Mouse (Mus musculus): ENCODE measurements around the gene Spryd7.
A peak's percentile ranks its signal among the peaks of the same experiment; 100 is the strongest.
"Not testable (repeated sequence)": the region's sequence is repeated elsewhere in the genome, so short reads cannot be mapped to it uniquely, and the experiment has no call there.

Spryd7 gene

DNA sequence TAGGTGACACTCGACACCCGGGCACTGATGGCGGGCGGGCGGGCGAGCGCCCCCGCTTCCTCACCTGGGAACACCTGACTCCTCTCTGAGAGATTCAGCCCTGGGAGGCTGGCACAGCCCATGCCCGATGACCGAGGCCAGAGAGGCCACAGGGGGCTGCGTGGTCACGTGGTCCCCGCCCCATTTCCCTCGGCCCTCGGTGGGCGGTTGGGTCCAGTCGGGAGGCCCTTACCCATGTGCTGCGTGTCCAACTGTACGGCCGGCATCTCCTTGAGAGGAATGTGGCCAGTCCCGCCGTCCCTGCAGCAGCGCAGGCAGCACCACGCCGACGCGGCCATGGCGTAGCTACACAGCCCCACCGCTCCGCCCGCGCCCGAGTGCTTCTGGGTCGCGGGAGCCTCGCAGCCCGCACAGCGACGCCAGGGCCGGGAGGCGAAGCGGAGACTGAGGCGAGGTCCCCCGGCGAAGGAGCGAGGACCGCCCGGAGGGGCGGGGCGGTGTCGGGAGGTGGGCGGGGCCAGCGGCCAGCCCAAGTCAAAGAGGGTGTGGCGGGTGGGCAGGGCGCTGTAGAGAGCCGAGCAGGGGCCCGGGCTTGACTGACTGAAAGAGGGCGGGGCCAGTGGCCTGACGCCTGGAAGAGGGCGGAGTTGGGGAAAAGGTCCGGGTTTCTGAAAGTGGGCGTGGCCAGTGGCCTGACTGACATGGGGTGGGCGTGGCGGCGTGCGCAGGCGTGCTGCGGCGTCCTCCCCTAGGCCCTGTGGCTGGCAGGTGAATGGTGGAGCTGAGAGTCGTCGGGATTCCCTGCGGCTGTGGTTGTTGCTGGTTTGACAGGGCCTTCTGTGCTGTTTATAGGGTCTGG is at the start of gene Spryd7:
TSS of gene Spryd7 (minus strand) at position 598 of the 859 bp plus-strand sequence.
- DNase-seq (ENCODE audit: low spot score in 2 of 2), result peak; percentile 95 to 98

DNA sequence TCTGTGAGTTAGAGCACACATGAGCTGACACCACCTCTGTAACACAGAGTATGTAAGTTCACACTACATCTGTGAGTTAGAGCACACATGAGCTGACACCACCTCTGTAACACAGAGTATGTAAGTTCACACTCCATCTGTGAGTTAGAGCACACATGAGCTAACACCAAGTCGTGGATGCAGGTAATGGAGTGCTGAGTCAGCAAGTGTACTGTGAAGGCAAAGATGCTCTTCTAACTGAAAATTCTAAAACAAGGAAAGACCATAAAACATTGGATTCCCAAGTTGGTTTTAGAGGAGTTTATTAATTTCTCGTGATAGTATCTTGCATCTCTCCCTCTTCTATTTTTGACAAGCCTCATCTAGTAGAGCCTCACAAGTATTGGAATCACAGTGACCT is 49.4 kb upstream of the Spryd7 start:
- DNase-seq (ENCODE audit: low spot score in 2 of 2), result not testable (repeated sequence)

DNA sequence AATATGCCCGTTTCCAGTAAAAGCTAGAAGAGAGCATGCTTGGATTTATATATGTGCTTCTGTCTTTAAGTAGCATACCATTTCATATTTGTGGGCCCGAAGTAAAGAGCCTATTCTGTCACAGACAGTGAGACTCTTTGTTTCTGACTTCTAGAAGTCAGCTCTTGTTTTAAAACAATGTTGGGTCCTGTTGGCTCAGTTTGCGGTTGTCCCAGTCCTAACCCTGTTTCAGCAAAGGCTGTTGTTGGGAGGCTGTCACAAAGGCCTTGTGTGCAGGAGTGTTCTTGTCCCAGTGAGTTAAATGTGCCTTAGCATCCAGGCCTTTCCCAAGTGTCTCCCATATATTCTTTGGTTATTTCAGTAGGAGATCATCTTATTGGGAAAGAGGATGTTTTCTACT is 47.4 kb upstream of the Spryd7 start:
- no peak for DNase-seq (ENCODE audit: low spot score in 2 of 2)

DNA sequence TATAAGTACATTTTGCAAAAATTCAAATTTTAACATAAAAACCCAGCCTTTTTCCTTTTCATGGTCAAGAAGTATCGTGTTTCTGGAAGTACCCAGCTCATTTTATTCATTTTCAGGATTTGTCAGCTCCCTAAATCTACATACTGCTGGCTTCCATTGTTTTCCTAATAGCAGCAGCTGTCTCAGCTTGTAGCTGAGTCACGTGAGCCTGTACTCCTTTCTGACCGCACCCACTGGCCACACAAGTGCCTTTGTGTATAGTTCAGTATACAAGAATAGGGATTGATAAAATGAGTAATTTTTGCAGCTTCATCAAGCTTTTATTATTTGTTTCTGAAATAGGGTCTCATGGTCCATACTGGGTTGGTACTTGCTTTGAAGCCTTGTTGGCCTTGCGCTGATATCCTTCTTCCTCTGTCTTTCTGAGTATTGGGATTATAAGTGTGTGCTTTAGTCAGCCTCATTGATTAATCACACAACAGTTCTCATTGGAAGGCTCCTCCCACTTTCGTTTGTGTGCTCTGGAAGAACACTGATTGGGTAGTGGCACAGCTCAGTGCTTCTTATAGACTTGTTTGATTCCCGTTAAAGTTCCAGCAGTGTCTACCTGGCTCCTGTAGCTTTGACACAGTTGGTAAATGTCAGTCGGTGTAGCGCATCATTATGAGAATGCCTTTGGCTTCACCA is 46.5 kb upstream of the Spryd7 start:
- DNase-seq (ENCODE audit: low spot score in 2 of 2), result peak in 1 of 2 experiments; percentile 32

DNA sequence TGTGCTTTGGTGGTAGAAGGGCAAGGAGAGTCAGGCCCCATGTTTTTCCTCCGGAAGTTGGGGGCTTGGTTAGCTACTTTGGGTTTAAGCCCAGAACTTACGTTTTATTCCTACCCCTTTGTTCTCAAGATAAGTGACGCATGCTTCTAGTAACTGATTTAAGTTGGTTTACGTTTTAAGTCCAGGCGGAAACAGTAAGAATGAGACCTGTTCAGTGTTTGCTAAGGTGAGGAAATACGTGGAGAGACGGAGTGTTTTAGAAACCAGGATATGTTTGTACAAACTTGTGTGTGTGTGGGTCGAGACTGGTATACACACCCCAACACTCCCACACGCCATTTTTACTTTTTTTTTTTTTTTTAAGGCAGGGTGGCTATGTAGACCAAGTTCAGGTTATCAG is 44.7 kb upstream of the Spryd7 start:
- DNase-seq (ENCODE audit: low spot score in 2 of 2), result no peak

DNA sequence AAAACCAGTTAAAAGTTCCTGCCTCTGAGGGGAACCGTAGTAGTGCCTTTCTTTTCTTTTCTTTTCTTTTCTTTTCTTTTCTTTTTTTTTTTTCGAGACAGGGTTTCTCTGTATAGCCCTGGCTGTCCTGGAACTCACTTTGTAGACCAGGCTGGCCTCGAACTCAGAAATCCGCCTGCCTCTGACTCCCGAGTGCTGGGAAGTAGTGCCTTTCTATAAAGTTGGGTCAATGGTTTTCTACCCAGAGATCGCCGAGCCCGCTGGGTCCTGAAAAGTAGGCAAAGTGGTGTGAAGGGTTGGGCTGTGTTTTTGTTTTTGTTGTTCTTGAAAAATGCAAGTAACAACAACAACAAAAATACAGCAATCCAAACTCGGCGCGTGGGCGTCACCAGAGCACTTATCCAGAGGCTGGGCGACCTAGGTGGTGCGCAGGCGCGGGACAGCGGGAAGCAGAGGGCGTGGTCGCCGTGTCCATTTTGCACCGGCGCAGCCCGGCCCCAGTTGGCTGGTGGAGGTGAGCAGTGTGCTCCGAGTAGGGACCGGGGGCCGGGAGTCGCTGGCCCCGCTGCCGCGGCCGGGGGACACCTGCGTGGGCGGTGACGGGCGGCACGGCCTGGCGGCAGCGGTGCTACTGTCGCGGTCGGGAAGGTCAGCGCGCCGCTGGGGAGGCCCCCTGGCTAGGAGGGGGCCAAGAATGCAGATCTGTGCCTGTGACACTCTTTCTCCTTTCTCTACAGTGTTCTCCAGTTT is 42.5 kb upstream of the Spryd7 start:
- peak; percentile 64 to 92 for DNase-seq (ENCODE audit: low spot score in 2 of 2)

DNA sequence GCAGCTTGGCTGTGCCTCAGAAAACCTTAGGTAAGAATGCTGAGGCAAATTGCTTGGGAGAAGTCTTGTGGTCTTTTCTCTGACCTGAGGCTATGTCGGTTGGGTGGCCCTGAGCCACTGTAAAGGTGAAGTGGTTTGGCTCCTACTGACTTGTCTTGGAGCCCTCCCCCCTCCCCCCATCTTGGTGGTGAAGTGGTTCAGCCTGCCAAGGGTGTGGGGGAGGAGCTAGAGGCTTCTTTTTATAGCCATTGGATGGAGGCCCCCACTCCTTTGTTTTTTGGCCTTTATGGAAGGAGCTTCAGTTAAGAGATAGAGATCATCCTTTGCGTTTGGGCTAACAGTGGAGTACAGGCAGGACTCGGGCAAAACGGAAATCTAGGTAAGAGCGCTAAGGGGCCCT is 41.3 kb upstream of the Spryd7 start, which contains the start of gene Trim13:
TSS of gene Trim13 (plus strand) at position 280 of the 400 bp plus-strand sequence.
- DNase-seq (ENCODE audit: low spot score in 2 of 2), result no peak

DNA sequence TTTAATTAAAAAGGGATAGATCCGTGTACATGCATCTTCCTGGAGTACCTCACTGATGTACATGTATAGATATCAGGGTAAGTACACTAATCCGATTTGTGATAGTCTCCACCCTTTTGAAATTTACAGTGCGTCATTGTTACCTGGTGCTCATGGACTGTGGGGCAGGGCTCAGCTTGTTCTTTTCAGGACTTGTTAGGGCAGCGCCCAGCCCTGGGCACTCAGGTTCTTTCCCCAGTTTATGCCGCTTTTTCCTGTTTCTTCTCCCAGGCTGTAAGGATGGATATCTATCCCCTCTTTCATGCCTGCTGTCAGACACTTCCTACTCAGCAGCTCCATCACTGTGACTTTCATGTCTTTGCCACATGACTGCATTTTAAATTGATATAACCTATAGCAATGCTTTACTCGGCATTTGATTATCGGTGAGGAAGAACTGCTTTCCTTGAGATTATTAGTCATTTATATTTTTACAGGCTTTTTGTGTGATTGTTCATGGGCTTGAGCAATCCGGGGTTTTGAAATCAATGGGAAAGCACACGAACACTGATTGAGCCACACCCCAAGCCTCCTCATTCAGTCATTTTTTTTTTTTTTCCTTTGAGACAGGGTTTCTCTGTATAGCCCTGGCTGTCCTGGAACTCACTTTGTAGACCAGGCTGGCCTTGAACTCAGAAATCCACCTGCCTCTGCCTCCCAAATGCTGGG is 40.2 kb upstream of the Spryd7 start:
- no peak for DNase-seq (ENCODE audit: low spot score in 2 of 2)

DNA sequence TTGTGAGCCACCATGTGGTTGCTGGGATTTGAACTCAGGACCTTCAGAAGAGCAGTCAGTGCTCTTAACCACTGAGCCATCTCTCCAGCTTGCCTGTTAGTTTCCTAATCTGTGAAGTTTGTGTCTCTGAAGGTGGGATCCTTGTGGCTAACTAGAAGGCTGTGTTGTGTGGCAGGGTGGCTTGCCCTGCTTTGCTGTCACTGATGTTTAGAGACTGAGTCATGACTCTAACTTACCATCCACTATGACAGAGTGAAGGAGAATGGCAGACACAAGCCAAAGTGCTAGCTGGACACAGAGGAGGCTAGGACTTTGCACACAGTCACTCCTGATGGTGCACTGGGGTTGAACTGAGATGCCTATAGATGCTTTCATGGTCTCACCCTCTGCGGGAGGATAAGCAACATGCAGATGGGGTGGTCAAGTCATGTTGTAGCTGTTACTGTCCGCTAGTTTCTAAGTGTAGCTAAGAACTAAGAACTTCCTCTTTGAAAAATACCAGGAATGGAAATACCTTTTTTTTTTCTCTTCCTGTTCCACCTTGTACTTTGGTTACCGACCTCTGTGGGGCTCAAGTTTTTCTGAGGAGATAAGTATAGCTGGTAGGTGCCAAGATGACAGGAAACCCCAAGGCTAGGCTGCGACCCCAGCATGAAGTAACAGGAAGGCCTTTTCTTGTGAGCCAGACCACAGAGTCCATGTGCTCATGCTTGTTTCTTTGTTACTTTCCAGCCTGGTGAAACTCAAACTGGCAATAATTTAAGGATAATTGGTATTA is 32.8 kb upstream of the Spryd7 start:
- DNase-seq (ENCODE audit: low spot score in 2 of 2), result no peak

DNA sequence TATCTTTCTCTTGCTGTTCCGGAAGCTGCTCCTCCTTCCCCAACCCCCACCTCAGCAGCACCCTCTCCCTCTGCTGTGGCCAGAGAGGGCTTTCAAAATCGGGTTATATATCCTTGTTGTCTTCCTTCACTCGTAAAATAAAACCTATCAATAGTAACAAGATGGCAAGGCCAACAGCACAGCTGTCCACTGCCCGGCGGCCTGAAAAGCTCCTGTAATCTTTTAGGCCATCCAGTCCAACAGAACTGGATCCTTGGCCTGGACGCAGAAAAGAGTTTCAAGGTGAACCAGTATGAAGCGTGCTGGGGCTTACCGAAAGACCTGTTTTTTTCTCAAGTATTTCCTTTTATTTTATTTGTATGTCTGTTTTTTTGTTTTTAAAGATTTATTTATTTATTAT is 19.3 kb upstream of the Spryd7 start:
- DNase-seq (ENCODE audit: low spot score in 2 of 2), result no peak

DNA sequence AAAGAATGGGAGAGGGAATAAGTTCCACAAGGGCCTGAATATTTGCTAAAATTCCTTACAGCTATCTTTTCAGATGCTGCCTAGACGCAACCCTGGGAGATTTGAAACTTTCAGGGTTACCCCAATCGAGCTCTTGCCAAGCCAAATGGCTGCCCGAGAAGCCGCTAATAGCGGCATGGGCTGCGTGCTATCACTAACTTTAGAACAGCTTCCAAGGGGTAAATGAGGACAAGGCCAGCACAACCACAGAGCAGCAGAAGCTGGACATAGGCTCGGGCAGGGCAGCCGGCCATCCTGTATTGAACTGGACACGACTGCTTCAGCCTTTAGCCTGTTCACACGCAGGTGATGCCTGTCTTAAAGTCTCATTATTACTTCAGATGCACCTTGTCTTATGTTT is 18.4 kb upstream of the Spryd7 start:
- no peak for DNase-seq (ENCODE audit: low spot score in 2 of 2)

DNA sequence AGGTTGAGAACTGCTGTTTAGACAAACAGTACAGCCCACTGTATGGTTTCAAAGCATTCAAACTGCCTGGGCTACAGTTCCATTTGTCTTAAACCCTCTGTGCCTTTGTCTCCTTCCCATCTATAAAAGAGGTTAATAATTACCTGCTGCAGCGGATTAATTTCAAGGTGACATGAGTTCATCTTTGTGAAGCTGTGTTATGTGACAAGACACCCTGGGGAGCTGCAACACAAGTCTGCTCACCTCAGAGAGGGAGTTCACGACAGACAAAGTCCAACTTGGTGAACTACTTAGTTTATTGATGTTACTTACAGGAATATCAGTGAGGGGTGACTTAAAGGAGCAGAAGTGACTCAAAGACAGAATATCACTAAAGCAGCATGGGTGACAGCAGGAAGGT is 15.4 kb upstream of the Spryd7 start:
- DNase-seq (ENCODE audit: low spot score in 2 of 2), result no peak

DNA sequence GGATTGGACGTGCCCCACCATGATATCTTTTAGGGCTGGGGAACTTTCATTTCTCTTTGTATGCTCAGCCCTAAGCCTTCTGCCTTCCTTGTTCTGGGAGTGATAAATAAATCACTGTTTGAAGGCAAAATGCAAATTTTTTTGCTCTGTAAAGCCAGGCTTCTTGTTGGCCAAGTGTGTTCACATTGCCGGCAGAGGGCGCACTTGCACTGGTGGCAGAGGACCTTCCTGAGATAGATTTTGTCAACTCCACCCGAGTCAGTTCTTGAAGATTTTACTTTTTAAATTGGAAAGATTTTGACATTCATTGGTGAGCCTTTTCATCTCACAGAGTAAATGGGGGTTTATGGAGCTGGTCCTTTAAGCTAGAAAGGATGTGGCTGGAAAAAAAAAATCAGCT is 14.7 kb upstream of the Spryd7 start:
- DNase-seq (ENCODE audit: low spot score in 2 of 2), result peak in 1 of 2 experiments; percentile 85

DNA sequence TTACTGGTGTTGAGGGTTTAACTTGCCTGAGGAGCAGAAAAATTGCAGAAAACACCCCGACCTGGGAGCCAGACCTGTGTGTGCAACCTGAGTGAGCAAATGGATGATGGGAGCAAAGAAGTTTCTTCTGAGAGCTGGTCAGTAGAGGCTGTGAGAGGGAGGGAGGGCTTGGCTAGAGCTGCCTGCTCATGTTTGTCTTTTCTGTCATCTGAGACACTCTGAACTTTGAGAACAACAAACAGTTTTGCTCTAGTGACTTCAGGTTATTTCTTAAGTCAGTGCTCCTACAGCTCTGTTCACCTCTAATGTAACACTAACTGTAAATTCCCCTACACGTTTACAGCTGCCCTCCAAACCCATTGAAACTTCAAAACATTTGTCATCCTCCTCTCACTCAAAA is 12.7 kb upstream of the Spryd7 start:
- no peak for DNase-seq (ENCODE audit: low spot score in 2 of 2)

DNA sequence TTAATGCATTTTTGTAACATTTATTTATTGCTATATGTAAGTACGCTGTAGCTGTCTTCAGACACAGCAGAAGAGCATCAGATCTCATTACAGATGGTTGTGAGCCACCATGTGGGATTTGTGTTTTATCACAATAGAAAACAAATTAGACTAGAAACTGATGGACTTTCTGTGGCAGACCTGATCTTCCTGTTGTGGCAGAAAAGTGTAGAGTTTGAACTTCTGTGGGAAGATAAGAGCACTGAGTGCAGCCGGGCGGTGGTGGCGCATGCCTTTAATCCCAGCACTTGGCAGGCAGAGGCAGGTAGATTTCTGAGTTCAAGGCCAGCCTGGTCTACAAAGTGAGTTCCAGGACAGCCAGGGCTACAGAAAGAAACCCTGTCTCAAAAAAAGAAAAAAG is 9.5 kb upstream of the Spryd7 start:
- DNase-seq (ENCODE audit: low spot score in 2 of 2), result not testable (repeated sequence)

DNA sequence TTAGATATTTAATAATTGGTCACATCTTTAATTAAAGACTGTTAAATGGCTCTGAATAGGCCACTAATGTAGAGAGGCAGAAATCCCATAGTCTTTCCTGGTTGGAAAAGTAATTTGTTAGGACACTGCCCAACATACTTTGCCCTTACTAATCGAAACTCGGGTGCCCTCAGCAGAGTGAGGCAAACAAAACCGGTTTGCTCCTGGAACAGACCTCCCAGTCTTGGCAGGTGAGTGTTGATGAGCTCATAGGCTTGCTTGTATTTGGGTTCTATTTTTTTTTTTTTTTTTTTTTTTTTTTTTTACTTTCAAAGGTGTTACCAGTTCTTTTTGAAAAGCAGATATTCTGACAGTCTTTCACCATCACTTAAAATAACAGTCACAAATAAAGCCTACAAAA is 3.2 kb upstream of the Spryd7 start:
- DNase-seq (ENCODE audit: low spot score in 2 of 2), result no peak

DNA sequence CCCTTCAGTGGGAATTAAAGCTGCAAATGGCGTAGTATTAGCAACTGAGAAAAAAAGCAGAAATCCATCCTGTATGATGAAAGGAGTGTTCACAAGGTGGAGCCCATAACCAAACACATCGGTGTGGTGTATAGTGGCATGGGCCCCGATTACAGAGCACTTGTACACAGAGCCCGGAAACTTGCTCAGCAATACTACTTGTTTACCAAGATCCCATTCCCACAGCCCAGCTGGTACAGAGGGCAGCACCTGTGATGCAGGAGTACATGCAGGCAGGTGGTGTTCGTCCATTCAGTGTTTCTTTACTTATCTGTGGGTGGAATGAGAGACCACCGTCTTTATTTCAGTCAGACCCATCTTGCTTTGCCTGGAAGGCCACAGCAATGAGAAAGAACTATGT is 2.2 kb upstream of the Spryd7 start:
- DNase-seq (ENCODE audit: low spot score in 2 of 2), result no peak

DNA sequence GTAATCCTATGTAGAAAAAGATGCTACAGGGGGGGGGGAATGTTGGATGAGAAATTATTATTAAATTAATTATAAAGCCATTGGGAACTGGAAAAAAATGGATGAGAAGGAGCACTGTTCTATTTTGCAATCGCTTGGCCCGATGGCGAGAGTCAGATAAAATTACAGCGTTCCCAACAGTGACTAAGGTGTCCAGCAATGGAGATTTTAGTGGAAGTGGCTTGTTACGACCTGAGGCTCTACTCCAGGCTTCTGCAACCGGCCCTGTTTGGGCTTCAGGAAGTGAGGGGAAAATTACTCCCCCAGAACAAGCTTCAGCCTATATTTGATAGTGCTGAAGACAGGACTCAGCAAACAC is 776 bp downstream of the Spryd7 start:
- DNase-seq (ENCODE audit: low spot score in 2 of 2), result no peak

DNA sequence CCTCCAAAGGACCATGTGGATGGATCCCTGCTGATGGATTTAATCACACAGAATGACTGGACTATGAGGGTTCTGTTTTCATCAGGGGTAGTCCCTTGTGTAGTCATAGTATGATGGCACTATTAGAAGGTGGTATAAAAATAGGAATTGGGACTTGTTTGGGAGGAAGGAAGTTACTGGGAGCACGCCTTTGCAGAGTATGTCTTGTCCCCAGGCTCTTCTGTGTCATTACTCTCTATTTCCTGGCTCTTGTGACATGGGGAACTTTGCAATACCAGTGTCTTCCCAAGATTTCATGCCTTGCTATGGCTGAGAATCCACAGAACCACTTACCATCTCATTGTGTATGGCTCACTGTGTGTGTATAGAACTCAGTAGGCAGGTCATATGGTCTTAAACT is 8.1 kb downstream of the Spryd7 start:
- no peak for DNase-seq (ENCODE audit: low spot score in 2 of 2)

DNA sequence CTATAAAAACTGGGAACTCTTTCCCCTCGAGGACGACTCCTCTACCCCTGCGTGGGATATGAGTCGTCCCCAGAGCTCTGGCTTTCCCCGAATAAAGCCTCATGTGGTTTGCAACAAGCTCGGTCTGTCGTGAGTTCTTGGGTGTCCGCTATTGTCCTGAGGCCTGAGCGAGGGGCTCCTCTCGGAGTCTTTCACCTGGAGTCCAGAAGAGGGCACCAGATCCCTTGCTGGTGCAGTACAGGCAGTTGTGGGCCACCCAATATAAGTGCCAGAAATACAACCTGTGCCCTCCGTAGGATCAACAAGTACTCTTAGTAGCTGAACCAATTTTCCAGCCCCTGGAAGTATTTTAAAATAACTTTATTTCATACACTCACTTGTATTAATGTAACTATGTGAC is 18.9 kb downstream of the Spryd7 start:
- not testable (repeated sequence) for DNase-seq (ENCODE audit: low spot score in 2 of 2)

DNA sequence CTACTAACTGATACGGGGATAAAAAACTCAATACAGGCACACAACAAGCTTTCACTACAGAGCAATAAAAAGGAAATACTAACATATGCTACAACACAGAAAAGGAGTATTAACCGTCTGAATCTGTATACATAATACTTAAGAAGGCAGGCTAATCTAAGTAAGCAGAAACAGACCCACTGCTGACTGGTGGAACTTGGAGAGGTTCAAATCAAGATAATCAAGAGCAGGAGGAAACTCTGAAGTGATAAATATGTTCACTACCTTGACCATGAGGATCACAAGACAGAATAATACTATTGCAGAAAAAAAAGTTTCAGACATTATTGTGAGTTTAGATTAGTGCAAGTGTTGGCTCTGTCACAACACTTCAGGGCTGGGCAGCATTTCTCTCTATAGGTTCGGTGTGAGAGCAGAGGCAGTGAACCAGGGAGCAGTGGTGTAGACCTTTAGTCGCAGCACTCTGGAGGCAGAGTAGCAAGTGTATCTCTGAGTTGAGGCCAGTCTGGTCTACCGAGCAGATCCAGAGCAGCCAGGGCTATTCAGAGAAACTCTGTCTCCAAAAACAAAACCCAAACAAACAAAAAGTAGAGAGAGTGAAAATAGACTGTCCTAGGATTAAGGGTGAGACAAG is 19.9 kb downstream of the Spryd7 start:
- DNase-seq (ENCODE audit: low spot score in 2 of 2), result no peak
